Mouse (Mus musculus): Measurements from ENCODE around the gene Pip4k2c.

Pip4k2c gene

DNA sequence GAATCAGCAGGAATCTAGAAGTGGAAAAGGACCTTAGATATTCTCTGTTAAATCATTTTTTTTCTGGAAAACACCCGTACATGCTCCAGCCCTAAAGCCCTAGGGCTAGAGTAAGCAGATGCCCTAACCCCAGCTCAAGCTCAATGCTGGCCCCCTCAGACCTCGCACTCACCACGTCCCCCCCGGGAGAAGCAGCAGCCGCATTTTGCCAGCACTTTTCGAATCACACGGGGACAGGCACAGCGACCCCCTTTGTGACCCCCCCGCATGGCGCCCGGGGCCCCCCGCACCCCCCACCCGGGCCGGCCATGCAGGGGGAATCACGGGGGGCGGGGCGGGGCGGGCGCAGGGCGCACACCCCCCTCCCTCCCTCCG, 23.3 kb downstream of the Pip4k2c start:
- no peak for DNase-seq

DNA sequence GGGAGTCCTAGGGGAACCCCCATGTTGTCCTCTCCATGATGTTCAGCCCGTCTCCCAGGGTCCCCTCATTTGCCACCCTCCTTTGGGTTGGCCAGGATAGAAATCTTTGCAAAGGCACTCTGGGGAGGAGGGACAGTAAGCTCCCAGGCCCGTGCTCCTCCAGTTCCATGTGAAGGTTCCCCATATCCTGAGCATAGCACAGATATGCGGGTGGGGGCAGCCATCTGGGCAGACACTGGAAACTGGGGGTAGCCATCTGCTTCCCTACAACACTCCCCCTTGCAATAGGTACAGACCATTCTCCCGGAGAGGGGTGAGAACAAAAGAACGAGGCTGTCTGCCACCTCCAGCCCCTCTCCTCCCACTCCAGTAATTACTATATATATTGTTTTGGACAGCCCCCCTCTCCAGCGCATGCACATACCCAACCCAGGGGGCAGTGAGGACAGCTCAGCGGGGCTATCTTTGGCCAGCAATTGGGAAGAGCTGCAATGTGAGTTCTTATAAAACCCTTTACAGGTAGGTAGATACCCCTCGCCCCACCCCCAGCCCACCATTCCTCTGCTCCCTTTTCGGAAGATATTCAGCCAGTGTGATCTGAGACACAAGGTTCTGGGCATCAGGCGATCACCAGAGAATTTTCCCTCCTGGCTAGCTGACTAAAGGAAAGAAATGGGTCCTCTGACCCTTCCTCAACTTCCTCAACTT, 23.9 kb downstream of the Pip4k2c start:
- peak; percentile 85 for DNase-seq

DNA sequence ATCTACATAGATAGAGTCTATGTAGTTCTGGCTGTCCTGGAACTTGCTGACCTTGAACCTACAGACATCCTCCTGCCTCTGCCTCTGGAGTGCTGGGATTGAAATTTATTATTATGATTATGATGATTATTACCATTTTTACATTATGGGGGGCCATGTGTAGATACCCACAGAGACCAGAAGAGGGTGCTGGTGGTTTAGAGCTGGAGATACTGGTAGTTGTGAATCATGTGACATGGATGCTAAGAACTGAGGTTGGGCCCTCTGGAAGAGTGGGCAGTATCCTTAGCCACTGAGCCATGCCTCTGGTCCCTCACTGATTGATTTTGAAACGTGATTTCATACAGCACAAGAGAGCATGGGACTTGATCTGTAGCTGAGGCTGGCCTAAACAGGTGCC, 24.9 kb downstream of the Pip4k2c start:
- no peak for DNase-seq

DNA sequence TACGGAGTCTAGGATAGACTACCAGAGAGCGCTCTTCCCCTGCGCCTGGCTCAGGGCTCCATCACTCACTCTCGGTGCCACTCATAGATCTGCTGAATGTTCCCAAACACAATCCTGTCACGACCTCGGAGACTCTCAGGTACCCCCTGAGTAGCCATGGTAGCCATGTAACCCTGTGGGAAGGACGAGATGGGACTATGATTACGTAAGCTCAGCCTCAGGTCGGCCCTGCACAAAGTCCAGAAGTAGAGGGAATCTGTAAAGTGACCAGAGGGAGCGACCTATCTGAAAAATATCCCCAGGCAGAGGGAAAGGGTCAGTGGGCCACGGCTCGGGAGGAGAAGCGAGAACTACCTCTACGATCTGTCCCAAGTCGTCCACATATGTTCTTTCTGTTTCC, 25.9 kb downstream of the Pip4k2c start:
- DNase-seq = no peak

DNA sequence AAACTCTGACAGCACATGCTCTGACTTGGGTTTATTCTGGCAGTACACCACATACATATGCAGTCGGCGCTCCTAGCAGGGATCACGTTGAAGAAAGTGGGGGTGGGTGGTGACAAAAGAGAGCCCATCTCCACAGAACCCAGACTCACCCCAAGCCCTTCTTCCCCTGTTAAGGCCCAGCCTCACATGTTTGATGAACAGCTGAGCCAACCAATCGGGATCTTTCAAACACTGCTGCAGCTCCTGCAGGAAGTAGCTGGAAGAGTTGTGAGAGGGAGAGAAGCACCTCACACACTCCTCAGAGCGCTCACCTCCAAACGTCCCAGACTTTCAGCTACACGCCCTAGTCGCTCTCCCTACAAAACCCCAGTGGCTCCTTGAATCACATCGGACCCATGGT, 26.3 kb downstream of the Pip4k2c start:
- peak; percentile 51 for DNase-seq

DNA sequence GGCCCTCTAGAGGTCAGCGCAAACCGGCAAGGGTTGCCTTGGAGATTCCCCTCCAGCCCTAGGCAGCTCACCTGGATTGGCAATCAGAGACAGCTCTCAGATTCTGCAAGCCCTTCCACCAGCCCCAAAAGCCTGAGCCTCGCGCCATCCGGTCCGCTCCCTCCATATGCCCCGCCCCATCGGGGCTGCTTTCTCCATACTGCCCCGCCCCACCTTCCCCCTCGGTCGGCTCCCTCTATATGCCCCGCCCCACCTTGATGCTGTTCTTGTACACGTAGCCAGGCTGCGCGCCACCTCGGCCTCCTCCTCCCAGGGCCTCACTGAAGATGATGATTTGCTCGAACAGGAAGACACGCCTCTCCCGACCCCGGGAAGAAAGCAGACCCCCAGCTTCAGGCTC, 27.6 kb downstream of the Pip4k2c start:
- DNase-seq = no peak

DNA sequence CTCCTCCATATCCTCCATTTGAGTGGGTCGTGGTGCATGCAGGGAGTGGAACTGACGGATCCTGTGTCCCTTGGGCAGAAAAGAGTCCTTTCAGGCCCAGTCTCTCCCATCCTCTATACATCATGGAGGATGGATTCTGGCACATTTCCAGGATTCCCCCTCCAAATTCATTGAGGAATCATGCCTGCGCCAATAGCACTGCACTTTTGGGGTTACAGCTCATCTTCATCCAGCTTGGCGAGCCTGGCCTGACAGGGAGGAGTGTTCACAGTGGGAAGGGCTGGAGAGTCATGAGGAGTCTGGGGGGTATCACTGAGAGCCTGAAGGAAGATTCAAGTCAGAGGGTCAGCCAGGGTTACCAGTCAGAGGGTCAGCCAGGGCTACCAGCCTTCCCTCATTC, 28.8 kb downstream of the Pip4k2c start:
- no peak for DNase-seq

DNA sequence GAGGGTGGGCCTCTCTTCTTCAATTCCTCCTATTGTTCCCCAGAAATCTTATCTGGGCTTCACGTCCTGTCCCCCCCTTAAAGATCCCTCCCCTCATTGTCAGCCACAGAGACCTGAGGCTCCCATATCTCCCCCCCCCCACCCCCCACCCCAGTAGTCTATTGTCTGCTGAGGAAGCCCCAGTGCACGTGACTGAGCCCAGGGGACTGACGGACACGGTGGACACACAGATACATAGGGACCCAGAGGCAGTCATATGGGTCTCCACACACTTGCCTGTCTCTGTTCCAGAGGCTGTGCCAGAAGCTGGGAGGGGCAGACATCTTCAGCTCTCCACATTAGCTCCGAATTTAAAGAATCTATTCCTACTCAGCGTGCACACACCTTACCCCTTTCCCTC, 29.8 kb downstream of the Pip4k2c start:
- no peak for DNase-seq

DNA sequence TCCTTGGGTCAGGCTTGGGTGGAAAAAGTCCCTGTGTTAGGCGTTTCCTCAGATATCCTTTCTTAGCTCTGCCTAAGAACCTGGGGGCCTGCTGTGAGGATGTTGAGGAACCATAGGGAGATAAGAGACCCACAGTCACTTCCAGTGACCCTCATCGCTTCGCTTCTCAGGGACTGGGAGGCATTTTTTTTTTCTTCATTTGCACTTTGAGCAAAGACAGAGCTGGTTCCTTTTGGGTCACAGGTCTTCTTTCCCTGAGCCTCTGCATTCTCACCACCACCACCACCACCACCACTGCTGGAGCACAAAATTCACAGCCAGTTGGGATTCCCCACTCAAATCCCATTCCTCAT, 30.7 kb downstream of the Pip4k2c start:
- no peak for DNase-seq

DNA sequence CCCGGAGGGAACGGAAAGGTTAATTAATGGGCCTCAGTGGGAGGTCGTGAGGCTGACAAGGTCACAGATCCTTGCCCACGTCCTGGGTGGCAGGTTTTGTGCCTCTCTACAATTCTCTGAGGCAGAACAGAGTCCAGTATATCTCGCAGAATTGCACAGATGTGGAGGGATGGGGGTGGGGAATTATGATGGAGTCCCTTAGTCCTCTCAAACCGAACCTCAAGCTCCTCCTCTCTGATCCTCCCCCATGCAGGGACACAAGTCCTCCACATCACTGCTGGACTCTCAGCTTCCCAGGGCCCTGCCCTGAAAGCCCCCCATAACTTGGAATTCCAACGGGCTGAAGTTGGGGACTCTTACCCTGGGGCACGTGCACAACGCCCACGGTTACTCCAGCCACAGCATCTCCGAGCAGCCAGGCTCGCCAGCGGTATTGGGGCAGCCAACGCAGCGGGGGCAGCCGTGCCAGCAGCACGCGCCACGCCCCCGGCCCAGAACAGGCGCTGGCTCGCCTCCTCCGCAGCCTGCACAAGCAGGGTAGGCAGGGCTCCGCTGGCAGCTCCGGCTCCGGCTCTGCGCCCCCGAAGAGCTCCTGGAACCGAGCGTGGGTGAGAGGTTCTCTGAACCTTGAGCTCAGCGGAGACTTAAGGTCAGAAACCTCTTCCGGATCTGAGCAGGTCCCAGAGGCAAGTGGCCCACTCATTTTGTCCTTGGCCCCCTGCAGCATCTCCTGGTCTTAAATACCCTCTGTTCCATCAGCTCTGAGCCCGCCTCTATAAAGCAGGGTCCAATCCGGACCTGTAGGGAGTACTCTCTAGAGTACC, 31.3 kb downstream of the Pip4k2c start, which contains the start of gene Slc26a10:
Gene Slc26a10 (minus strand): TSS at position 775 of the 824 bp plus-strand sequence.
- DNase-seq = peak; percentile 80

DNA sequence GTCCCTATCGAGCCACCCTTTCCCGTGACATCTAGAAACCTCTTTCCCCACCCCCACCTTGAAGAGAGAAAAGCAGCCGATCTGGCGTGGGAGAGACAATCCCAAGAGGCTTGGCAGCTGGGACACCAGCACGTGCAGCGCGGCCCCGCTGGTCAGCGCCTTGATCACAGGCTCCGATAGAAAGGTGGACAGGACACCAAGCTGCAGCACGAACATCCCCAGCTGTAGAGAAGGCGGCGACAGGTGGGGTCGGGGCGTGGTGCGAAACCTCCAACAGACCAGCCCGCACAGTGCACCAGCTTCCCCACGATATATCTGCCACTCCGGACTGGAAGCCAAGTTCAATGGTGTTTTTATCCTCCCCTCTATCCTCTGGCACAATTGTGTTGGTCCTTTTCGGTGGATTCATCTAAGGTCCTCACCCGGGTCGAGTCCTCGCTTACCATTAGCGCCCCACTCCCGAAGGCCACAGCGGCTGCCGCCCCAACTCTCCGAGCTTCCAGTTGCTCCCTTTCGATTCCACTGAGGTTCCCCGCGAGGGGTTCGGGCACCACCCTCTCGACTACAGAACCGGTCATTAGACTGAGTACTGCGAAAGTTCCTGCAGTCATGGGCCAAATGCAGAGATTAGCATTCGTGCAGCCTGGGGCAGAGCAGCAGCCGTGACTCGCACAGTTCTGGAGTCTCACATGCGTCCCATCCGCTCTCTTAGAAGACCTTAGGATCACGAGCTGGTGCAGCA, 32.9 kb downstream of the Pip4k2c start:
- DNase-seq = no peak

DNA sequence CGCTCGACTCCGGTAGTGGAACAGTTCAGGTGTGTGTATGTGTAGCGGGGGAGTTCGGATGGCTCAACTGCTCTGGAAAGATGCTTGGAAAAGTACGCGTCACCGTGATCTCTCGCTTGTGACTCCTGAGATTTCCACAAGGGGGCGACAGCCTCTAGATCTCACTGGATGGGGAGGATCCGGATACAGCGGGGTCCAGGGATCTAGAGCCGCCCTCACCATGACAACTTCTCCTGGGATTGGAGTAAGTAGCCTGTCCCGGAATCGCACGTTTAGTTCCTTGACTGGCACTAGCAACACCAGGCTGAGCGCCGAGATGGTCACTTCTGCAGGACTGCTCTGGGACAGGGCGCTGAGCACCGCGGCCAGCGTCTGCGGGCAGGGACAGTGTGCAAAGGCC, 33.7 kb downstream of the Pip4k2c start:
- DNase-seq = peak; percentile 77

DNA sequence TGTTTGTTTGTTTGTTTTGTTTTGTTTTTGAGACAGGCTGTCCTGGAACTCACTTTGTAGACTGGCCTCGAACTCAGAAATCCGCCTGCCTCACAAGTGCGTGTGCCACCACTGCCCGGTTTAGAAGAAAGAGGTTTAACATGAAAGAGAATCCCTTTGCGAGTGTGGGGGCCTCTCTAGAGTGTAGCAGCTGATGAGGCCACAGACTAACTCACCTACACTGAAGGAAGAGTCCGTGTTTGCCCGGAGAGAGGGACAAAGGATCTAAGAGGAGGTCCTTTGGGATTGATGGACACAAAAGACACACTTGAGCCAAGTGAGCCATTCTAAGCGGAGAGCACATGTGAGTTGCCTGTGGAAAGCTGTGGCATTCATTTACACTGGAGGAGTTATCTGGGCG, 34.1 kb downstream of the Pip4k2c start:
- DNase-seq = no peak

DNA sequence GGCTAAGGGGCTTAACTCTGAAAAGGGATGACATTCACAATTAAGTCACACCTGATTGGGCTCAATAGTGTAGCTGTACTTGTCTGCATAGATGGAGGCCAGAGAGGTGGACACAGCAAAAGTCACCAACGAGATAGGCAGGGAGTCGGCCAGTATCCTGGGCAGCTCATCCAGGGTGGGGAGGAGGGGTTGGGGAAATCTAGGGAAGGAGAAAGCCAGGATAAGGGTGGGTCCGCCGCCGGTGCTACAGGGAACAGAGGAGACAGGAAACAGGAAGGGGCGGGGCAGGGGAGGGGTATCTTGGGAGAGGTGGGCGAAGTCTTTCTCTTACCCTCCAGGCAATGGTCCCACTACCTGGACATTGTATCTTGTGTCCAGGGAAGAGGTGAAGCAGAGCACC, 34.6 kb downstream of the Pip4k2c start:
- DNase-seq = no peak

DNA sequence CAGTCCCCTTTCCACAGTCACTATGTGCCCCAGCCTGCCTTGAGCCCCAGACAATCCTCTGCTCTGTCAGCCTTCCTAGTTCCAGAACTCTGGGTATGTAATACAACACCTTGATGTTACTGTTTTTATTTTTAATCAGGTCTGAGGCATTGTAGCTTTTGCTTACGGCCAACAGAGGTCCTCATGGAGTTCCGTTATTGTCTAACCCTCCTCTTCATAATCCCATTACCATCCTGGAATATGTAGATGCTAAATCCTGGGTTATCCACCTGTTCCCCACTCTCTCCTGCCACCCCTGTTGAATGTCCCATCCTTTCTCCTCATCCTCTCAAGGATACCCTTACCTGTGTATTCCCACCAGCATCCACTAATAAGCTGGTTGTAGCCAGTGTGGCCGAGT, 35.2 kb downstream of the Pip4k2c start:
- DNase-seq = no peak

DNA sequence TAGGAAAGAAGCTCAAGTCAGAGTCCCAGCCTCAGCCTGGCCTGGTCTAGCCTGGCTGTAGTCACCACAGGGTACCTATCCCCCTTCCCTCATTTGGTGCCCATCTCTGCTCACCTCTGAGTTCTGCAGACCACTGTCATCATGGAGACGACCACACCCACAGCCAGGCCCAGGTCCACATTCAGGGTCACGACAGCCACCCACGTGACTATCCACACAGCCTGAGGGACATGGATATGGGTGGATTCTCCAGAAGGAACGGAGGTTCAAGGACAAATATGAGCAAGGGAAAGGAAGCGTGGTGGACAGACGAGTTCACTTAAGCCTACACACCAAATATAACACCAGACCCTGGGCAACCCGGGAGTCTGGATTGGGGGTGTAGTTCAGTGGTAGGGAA, 37.2 kb downstream of the Pip4k2c start:
- DNase-seq = no peak

DNA sequence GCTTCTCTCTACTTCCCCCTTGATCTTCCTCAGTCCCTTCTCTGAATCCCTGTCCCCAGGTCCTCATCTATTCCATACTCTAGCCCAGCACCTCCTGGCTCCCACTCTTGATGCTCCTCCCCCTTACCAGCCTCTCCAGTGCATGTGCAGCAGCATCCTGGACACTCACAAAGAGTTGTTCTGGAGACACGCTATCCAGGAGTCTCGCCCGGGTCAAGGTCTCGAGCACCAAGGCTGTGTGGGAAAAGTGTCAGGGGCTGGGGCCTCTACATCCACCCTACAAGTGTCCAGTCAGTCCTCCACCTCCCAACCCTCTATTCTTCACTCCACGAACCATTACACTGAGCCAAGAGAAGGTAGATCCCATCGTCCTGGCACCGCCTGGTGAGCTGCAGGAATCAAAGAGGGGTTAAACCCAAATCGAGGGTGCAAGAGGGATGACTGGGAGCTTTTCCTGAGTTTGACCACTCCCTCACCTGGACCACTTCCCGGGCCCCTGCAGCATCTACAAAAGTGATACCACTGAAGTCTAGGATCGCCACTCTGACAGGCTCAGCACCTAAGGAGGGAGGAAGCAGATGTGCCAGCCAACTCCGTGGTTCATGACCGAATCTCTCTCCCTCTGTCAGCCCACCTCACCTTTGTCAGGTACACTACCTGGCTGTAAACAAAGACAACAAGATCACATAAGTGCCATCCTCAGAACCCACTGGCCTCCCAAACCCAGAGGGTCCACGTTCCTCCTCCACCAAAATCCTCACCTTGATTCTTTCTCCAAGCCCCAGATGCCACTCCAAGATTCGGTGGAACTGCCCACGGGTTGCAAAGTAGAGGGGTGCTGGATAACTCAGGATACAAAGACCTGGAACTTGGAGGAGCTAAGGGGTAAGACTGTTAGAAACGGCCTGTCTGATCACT, 38.0 kb downstream of the Pip4k2c start:
- DNase-seq = no peak

DNA sequence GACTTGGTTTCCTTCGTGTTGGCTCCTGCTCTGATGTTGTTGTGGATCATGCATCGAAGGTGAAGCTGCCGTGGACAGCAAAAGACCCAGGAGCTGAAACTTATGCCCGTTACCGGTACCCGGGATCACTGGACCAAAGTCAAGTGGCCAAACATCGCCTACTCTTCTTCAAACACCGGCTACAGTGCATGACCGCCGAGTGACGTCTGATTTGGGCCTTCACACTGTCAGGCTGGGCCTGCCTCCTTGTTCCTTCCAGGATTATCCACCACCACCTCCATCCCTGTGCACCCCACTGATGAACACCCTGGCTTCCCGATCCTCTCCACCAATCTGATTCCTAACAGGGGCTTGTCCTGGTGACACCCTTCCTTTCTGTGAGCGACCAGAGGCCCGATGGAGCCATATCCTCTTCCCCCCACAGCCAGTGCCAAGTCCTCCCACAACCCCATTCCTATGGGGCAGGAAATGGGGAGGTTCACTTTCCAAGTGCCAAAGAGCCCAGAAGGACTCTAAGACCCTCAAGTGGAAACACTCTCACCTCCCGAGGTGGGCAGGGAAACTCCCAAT, 39.7 kb downstream of the Pip4k2c start:
- no peak for DNase-seq

DNA sequence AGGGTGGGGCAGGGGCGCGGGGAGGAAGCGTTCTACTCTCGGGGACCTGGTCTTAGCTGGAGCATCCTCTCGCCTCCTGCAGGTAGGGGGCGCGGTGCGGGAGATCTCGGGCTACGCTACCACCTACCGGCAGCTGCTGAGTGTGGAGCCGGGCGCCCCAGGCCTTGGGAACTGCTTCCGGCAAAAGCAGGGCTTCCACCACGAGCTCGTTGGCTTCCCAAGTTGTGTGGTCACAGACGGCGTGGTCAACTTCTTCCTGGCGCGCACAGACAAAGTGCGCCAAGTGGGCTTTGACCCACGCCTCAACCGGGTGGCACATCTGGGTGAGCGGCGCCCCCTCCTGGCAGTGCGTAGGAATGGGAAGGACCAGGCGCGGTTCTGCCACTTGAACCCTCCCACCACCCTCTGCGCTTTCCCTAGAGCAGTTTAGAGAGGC, 40.5 kb downstream of the Pip4k2c start:
- DNase-seq = peak; percentile 65

DNA sequence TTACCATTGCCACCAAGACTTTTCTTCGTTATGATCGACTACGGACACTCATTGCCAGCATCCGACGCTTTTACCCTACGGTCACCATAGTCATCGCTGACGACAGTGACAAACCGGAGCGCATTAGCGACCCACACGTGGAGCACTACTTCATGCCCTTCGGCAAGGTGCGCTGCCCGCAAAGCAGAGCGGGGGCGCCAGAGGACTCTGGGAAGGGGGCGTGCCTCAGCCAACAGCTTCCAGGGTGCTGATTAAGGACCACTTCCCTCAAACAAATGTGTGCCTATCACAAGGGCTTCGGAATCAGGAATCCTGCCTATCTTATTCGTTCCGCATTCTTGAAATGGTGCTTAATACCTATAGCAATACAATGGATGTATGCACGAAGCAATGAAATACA, 41.4 kb downstream of the Pip4k2c start:
- DNase-seq = no peak

DNA sequence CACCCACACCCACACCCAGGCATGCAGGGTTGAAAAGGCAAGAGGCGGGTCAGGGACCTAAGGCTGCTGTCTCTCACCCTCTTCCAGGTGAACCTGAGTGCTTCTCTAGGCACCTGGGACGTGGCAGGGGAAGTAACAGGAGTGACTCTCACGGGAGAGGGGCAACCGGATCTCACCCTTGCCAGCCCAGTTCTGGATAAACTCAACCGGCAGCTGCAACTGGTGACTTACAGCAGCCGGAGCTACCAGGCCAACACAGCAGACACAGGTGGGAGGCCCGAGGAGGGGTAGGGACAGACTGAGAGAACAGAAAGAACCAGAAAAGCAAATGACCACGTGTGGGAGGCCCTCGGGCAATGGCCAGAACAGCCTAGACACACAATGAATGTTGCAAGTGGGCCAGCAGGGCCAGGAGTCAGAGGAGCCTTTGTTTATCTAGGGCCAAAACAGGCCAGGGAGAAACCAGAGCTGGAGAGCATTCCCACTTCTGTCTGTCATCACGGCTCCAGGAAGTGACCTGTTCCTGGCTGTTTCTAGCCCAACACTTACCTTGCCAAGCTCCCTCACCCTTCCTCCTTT, 43.7 kb downstream of the Pip4k2c start:
- DNase-seq = no peak
